Mouse (Mus musculus) midbrain, embryonic 14.5 days (tissue): ENCODE measurements around the gene Pdpk1. TPM values are rescaled to one million over a fixed set of nuclear protein-coding genes. Genes with fewer than 3 reads are reported as not detected.
"Not testable (repeated sequence)": the region's sequence is repeated elsewhere in the genome, so short reads cannot be mapped to it uniquely, and the experiment has no call there.

Experiments used
- ATAC-seq: fragments of 200-750 bp; cut with Nextera tagmentation; 2 replicates; pipeline ENCODE4 v1.8.0; 2017; ENCODE audit warnings: moderate number of reproducible peaks, moderate library complexity; ENCODE audit not compliant: low FRiP score, low TSS enrichment
- DNase-seq: peaks from one replicate; pipeline ENCODE4 v3.0.0-alpha.2; 2015
- H3K27ac ChIP-seq: fragments of 300-500 bp; sonication (generic); replicated peaks from 2 replicates; pipeline ENCODE4 v1.5.1; 2014; ENCODE audit warnings: mild to moderate bottlenecking, low read depth, low read length, moderate library complexity
- H3K27me3 ChIP-seq: fragments of 300-500 bp; sonication (generic); 2 replicates; pipeline ENCODE4 v1.6.1; 2014; ENCODE audit warnings: low read length, control low read depth, mixed read lengths; ENCODE audit not compliant: control insufficient read depth, insufficient read depth
- H3K36me3 ChIP-seq: fragments of 300-500 bp; sonication (generic); 2 replicates; pipeline ENCODE4 v1.6.1; 2014; ENCODE audit warnings: low read length, control low read depth; ENCODE audit not compliant: control insufficient read depth, insufficient read depth
- H3K4me1 ChIP-seq: fragments of 300-500 bp; sonication (generic); 2 replicates; pipeline ENCODE4 v1.6.1; 2014; ENCODE audit warnings: mild to moderate bottlenecking, antibody characterized with exemption, low read length, control low read depth; ENCODE audit not compliant: control insufficient read depth, insufficient read depth
- H3K4me2 ChIP-seq: fragments of 300-500 bp; sonication (generic); 2 replicates; pipeline ENCODE4 v1.6.1; 2014; ENCODE audit warnings: mild to moderate bottlenecking, low read length, moderate library complexity
- H3K4me3 ChIP-seq: fragments of 300-500 bp; sonication (generic); replicated peaks from 2 replicates; pipeline ENCODE4 v1.5.1; 2014; ENCODE audit warnings: low read depth, low read length
- H3K9ac ChIP-seq: fragments of 300-500 bp; sonication (generic); replicated peaks from 2 replicates; pipeline ENCODE4 v1.6.1; 2014; ENCODE audit warnings: mild to moderate bottlenecking, low read length, moderate library complexity
- H3K9me3 ChIP-seq: fragments of 300-500 bp; sonication (generic); 2 replicates; pipeline ENCODE4 v1.6.1; 2016; ENCODE audit warnings: low read length, control low read depth, mixed read lengths; ENCODE audit not compliant: control insufficient read depth
- WGBS: fragments of 180-500 bp; shearing (Covaris S2); extraction: QIAGEN DNeasy Blood & Tissue Kit; methylation state at CpG from one replicate; pipeline ENCODE4 v1.1.7; 2014; 5-methylcytosine and 5-hydroxymethylcytosine counted together
- polyA plus RNA-seq: library from polyadenylated mRNA; unstranded; fragments of >200 nt; fragmentation: Nextera tagmentation; extraction: Ambion mirVana; gene quantifications from 2 replicates; pipeline ENCODE4 v1.2.1, GENCODE M21; 2014

Gene Pdpk1
- polyA plus RNA-seq, 1 experiment from 2014 or later: 74.3 TPM

DNA sequence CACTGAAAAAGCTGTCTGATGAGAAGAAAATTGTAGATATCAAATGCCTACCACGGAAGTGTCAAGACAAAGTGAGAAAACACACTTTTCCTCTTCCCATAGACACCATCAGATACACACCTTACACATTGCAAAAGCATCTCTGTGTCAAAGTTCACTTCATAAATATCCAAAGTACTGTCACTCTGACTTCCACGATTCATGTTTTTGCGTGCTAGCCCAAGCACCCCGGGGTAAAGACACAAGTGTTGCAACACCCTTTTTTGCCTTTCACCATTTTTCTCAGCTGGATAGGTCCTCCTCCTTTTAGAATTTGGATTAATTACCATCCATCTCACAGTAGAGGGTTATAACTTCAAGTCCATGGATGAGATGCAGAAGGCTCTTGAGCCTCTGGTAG lies 10.8 kb downstream of the Pdpk1 start:
- peak overlapping the region; percentile 95; the same call in 1 of the 2 replicates for H3K9ac ChIP-seq
- ATAC-seq (no peak), DNase-seq (no peak)
- H3K9me3 ChIP-seq: no peaks in the 10 kb centered on the region
- H3K36me3 ChIP-seq: no peaks in the 10 kb centered on the region
- H3K27me3 ChIP-seq: no peaks in the 10 kb centered on the region
- H3K4me3 ChIP-seq: peak overlapping the region; percentile 97
- H3K27ac ChIP-seq: no peak overlapping the region
- 92% methylated on average over 4 of the region's 4 CpGs for WGBS
- peak overlapping the region; percentile 90 for H3K4me2 ChIP-seq
- H3K4me1 ChIP-seq: peaks cover 18% of the 10 kb centered on the region

DNA sequence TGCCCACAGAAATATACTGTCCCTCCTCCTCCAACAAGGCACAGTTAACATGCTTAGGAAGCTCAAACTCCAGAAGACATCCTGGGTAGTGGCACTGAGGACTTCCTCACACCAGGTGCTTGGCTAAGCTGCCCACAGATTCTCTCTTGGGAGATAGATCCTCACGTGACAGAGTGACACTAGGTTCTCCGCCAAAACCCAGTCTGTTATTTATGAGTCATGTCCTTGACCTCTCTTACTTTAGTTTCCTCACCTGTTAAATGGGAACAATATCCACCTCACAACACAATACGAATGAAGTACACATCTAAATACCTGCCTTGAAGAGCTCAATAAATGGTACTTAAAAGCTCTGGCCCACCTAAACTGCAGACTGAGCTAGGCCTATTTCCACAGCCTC lies 11.5 kb downstream of the Pdpk1 start:
- H3K4me2 ChIP-seq: 0 out of 2 replicates have a peak overlapping the region, but pooled peaks have one; percentile 90
- H3K4me1 ChIP-seq: peaks cover 18% of the 10 kb centered on the region
- no peak overlapping the region for H3K9ac ChIP-seq
- no peaks in the 10 kb centered on the region for H3K36me3 ChIP-seq
- H3K9me3 ChIP-seq: no peaks in the 10 kb centered on the region
- WGBS: 88% methylated on average over 3 of the region's 3 CpGs
- no peaks in the 10 kb centered on the region for H3K27me3 ChIP-seq
- no peak overlapping the region for H3K4me3 ChIP-seq
- DNase-seq (no peak), ATAC-seq (no peak)
- H3K27ac ChIP-seq: no peak overlapping the region

DNA sequence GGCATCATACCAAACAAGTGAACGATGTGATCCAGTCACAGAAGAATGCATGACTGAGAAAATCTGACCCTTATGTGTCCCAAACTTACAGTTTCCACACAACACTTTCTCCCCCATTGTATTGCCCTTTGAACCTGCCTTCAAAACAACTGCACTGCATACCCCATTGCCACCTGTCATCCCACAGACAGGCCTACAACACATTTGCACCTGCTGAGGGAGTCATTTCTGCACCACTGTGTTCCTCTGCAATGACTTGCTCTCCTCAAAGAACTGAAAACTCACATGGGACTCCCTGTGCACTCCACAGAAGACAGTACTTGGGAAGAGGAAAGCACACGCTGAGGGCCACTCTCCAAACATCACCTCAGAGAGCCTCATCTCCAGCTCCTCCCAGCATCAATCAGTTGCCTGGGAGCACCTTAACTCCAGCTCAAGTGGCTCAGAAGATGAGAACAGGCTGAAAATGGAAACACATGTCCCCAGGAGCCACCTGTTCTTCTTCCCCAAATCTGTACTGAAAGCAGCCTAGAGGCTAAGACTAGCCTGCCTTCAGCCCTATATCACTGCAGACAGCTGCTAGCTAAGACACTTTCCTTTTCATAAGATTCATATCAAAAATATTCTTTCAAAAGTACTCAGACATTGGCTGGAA lies 13.4 kb downstream of the Pdpk1 start:
- H3K9ac ChIP-seq: no peak overlapping the region
- peaks cover 16% of the 10 kb centered on the region for H3K4me1 ChIP-seq
- H3K27me3 ChIP-seq: no peaks in the 10 kb centered on the region
- H3K36me3 ChIP-seq: no peaks in the 10 kb centered on the region
- no peak overlapping the region for H3K27ac ChIP-seq
- ATAC-seq: no peak
- WGBS: 85% methylated on average over 2 of the region's 2 CpGs
- H3K4me3 ChIP-seq: no peak overlapping the region
- no peak overlapping the region for H3K4me2 ChIP-seq
- no peaks in the 10 kb centered on the region for H3K9me3 ChIP-seq
- DNase-seq: no peak

DNA sequence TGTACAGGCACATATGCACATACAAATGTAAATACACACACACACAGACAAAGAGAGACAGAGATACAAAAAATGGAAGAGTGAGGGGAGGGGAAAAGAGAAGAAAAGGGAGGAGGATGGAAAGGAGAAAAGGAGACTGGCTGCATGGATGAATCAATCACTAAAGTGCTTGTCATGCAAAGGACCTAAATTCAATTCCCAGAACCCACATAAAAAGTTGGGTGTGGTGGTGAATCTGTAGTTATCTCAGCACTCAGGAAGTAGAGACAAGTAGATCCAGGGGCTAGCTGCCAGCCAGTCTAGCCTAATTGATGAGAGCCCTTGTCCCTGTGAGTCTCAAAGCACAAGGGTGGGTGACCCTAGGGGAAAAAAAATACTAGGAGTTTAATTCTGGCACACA lies 16.7 kb downstream of the Pdpk1 start:
- Histone ChIP-seq H3K9me3 (no peaks in the 10 kb centered on the region), H3K36me3 (no peaks in the 10 kb centered on the region), H3K27me3 (no peaks in the 10 kb centered on the region), H3K4me3 (no peak overlapping the region), H3K27ac (no peak overlapping the region), H3K9ac (no peak overlapping the region), H3K4me1 (no peaks in the 10 kb centered on the region; the same call in 1 of the 2 replicates), H3K4me2 (no peak overlapping the region)
- ATAC-seq (no peak), DNase-seq (no peak)

DNA sequence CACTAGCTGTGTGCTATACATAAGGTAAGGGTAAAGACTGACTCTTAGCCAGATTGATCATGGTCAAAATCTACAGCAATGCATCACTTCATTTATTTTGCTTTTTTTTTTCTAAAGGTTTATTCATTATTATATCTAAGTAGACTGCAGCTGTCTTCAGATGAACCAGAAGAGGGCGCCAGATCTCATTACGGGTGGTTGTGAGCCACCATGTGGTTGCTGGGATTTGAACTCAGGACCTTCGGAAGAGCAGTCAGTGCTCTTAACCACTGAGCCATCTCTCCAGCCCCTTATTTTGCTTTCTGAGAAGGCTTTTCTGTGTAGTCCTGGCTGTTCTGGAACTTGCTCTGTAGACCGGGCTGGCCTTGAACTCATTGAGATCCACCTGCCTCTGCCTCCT lies 17.8 kb downstream of the Pdpk1 start:
- H3K36me3 ChIP-seq, H3K9ac ChIP-seq, DNase-seq, H3K9me3 ChIP-seq, H3K4me1 ChIP-seq, H3K4me2 ChIP-seq, H3K4me3 ChIP-seq, H3K27me3 ChIP-seq, ATAC-seq, H3K27ac ChIP-seq: not testable (repeated sequence)
- 93% methylated on average over 4 of the region's 4 CpGs for WGBS

DNA sequence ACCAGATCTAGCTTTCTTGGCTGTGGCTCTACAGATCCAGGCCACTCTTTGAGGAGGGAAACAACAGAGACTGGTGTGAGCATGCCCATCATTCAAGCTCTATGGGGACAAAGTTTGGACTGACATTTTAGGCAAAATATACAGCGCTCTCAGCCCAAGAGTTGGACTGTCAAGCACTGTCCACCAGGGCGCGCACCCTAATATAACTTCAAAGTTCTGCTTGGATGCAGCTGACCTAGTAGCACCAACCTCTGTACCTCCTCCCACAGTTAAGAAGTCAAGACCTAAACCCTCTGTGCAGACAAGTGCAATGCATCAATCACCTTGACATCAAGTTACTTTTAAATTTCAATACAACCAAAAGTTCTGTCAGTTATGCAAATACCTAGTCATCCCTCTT lies 19.2 kb downstream of the Pdpk1 start:
- Histone ChIP-seq H3K4me1 (no peaks in the 10 kb centered on the region), H3K9ac (no peak overlapping the region), H3K36me3 (no peaks in the 10 kb centered on the region; the same call in 1 of the 2 replicates), H3K4me2 (no peak overlapping the region), H3K27me3 (no peaks in the 10 kb centered on the region), H3K9me3 (no peaks in the 10 kb centered on the region), H3K27ac (no peak overlapping the region), H3K4me3 (no peak overlapping the region)
- DNase-seq (no peak), ATAC-seq (no peak)
- WGBS: 94% methylated on average over 3 of the region's 3 CpGs

DNA sequence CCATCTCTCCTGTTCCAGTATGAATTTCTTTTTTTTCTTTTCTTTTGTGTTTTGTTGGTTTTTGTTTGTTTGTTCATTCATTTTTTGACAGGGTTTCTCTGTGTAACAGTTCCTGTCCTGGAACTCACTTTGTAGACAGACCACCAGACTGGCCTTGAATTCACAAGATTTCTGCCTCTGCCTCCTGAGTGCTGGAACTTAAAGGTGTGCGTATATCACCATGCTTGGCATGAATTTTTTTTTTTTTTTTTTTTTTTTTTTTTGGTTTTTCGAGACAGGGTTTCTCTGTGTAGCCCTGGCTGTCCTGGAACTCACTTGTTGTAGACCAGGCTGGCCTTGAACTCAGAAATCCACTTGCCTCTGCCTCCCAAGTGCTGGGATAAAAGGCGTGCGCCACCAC lies 21.5 kb downstream of the Pdpk1 start:
- not testable (repeated sequence) for H3K27me3 ChIP-seq, H3K36me3 ChIP-seq, H3K4me2 ChIP-seq, ATAC-seq, H3K9ac ChIP-seq, H3K9me3 ChIP-seq, H3K4me3 ChIP-seq, H3K4me1 ChIP-seq, H3K27ac ChIP-seq, DNase-seq
- 99% methylated on average over 4 of the region's 4 CpGs for WGBS

DNA sequence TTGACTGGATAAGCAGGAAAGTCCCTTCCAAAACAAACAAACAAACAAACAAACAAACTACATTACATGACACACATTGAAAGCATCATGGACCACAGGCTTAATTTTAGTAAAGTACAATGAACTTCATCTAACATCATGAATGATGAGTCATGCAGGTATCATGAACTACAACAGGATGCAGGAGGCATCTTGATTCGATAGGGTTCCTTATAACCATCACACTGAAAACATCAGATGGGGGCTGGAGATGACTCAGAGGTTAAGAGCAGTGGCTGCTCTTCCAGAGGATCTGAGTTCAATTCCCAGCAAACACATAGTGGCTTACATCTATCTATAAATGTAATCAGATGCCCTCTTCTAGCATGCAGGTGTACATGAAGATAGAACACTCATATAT lies 23.1 kb downstream of the Pdpk1 start:
- Histone ChIP-seq H3K27ac (no peak overlapping the region), H3K27me3 (no peaks in the 10 kb centered on the region), H3K4me2 (no peak overlapping the region), H3K4me1 (no peaks in the 10 kb centered on the region), H3K36me3 (no peaks in the 10 kb centered on the region; the same call in 1 of the 2 replicates), H3K9ac (no peak overlapping the region), H3K4me3 (no peak overlapping the region), H3K9me3 (no peaks in the 10 kb centered on the region)
- 96% methylated on average over 1 of the region's 1 CpGs for WGBS
- no peak for DNase-seq
- ATAC-seq: no peak

DNA sequence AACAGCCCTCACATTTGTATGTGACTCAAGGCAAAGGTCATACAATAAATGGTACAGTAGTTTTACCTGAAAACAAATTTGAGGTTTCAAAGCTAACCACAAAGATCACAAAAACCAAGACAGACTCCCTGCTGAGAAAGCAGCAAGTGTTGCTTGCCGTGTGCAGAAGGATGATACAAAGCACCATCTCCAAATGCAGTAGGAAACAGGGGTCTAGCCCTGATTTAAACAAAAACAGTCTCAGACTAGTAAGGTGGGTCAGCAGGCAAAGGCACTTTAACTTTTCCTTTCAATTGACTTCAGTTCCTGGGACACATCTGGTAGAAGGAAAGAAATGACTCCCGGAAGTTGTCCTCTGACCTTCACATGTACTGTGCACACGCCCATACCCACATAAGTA lies 23.9 kb downstream of the Pdpk1 start:
- Histone ChIP-seq H3K27ac (no peak overlapping the region), H3K4me1 (no peaks in the 10 kb centered on the region), H3K9me3 (no peaks in the 10 kb centered on the region), H3K9ac (no peak overlapping the region), H3K4me2 (no peak overlapping the region), H3K4me3 (no peak overlapping the region), H3K36me3 (no peaks in the 10 kb centered on the region; the same call in 1 of the 2 replicates), H3K27me3 (no peaks in the 10 kb centered on the region)
- DNase-seq (no peak), ATAC-seq (no peak)
- WGBS: 85% methylated on average over 3 of the region's 3 CpGs
